ENCODE assay signal across 8 mouse cellular contexts in the genomic region with DNA sequence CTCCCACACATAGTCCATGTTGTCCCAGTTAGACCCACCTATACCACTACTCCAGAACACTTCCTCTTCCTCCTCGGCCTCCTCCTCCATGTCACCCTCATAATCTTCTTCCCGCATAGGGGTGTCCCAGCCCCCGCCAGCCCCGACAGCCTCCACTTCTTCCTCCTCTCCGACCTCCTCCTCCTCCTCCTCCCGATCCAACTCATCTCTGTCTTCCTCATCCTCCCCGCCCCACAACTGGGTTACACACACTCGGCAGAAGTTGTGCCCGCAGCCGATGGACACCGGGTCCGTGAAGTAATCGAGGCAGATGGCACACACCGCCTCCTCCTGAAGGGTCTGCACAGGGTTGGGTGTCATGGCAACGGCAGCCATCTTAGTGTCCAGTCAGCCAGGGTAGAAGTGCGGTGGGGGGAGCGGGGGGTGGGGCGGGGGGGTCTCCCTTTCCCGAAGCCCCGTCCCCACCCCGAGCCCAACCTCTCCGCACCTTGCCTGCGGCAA. TPM values are rescaled to one million over a fixed set of nuclear protein-coding genes. Genes with fewer than 3 reads are reported as not detected.
A peak's percentile ranks its signal among the peaks of the same experiment; 100 is the strongest.
DNase-seq lines count a peak whose midpoint lies in the region; ATAC-seq and TF ChIP-seq lines count a peak whose summit lies in the region.

No protein-coding gene starts in this region.

- no peak for TF ChIP-seq POLR2A in lung, adult 2 months (IDR thresholded peaks at IDR 0.05; ENCODE audit: borderline replicate concordance, extremely low read depth, low read depth, low read length)

- DNase-seq in ovary, postnatal 36 days (ENCODE audit: low spot score): peak; percentile 53
- DNase-seq in ovary, postnatal 10 days (ENCODE audit: low spot score): no peak
- DNase-seq in cerebellum, postnatal 10 days: peak; percentile 85
- peak; percentile 42 for DNase-seq in lung, adult 2 months

- peak overlapping the region; percentile 96 for H3K9ac ChIP-seq in heart, embryonic 13.5 days
- H3K9ac ChIP-seq in kidney, embryonic 16.5 days (replicated peaks; ENCODE audit: low read length): peak overlapping the region; percentile 91
- H3K9ac ChIP-seq in neural tube, embryonic 14.5 days (replicated peaks; ENCODE audit: low read depth, low read length): peak overlapping the region; percentile 86

- no peaks in the 10 kb centered on the region for H3K27me3 ChIP-seq in heart, embryonic 13.5 days (replicated peaks)
- no peaks in the 10 kb centered on the region for H3K27me3 ChIP-seq in kidney, embryonic 16.5 days (ENCODE audit: insufficient read depth, low read length)
- no peaks in the 10 kb centered on the region for H3K27me3 ChIP-seq in neural tube, embryonic 14.5 days (ENCODE audit: control insufficient read depth, insufficient read depth, low read length)

- H3K4me1 ChIP-seq in heart, embryonic 13.5 days: peaks cover 28% of the 10 kb centered on the region
- H3K4me1 ChIP-seq in kidney, embryonic 16.5 days (ENCODE audit: insufficient read depth, low read length): peaks cover 23% of the 10 kb centered on the region
- peaks cover 7% of the 10 kb centered on the region for H3K4me1 ChIP-seq in lung, adult 2 months (ENCODE audit: control insufficient read depth, insufficient read depth, low read length)
- peaks cover 20% of the 10 kb centered on the region for H3K4me1 ChIP-seq in neural tube, embryonic 14.5 days (ENCODE audit: control insufficient read depth, insufficient read depth, low read length)

- peak; percentile 1; the same call in 1 of the 2 replicates for ATAC-seq in heart, embryonic 13.5 days (ENCODE audit: extremely low read depth, insufficient number of reproducible peaks, low FRiP score, low TSS enrichment)
- peak; percentile 55 for ATAC-seq in kidney, embryonic 16.5 days (ENCODE audit: low FRiP score, low TSS enrichment)
- peak; percentile 64 for ATAC-seq in neural tube, embryonic 14.5 days (ENCODE audit: low read depth)
- ATAC-seq in activated CD4-positive, CD25-positive, alpha-beta regulatory T cell, adult 4 months: no peak

- peaks cover 44% of the 10 kb centered on the region for H3K36me3 ChIP-seq in heart, embryonic 13.5 days
- peaks cover 19% of the 10 kb centered on the region for H3K36me3 ChIP-seq in kidney, embryonic 16.5 days (ENCODE audit: insufficient read depth, low read length)
- peaks cover 5% of the 10 kb centered on the region; the same call in 1 of the 2 replicates for H3K36me3 ChIP-seq in neural tube, embryonic 14.5 days (ENCODE audit: control insufficient read depth, insufficient read depth, low read length)

- WGBS in heart, embryonic 13.5 days: 2% methylated on average over 23 of the region's 23 CpGs
- WGBS in kidney, embryonic 16.5 days: 1% methylated on average over 21 of the region's 23 CpGs
- WGBS in lung, adult 2 months: 3% methylated on average over 18 of the region's 23 CpGs
- 3% methylated on average over 21 of the region's 23 CpGs for WGBS in neural tube, embryonic 14.5 days

- peak overlapping the region; percentile 99 for H3K27ac ChIP-seq in heart, embryonic 13.5 days (replicated peaks)
- peak overlapping the region; percentile 76 for H3K27ac ChIP-seq in kidney, embryonic 16.5 days (ENCODE audit: low read length)
- peak overlapping the region; percentile 90 for H3K27ac ChIP-seq in neural tube, embryonic 14.5 days (ENCODE audit: low read depth, low read length)

- peak overlapping the region; percentile 80 for H3K4me3 ChIP-seq in heart, embryonic 13.5 days
- peak overlapping the region; percentile 83 for H3K4me3 ChIP-seq in kidney, embryonic 16.5 days (ENCODE audit: low read length)
- peak overlapping the region; percentile 97 for H3K4me3 ChIP-seq in lung, adult 2 months (replicated peaks; ENCODE audit: extremely low read depth, low read depth, low read length)
- peak overlapping the region; percentile 52 for H3K4me3 ChIP-seq in neural tube, embryonic 14.5 days (ENCODE audit: low read depth, low read length)

- TF ChIP-seq CTCF in lung, adult 2 months (IDR thresholded peaks at IDR 0.05; ENCODE audit: insufficient read depth, low read length): no peak

- H3K4me2 ChIP-seq in heart, embryonic 13.5 days: peak overlapping the region; percentile 94
- peak overlapping the region; percentile 89 for H3K4me2 ChIP-seq in kidney, embryonic 16.5 days (replicated peaks; ENCODE audit: low read depth, low read length)
- H3K4me2 ChIP-seq in neural tube, embryonic 14.5 days (ENCODE audit: low read depth, low read length): peak overlapping the region; percentile 76

- H3K9me3 ChIP-seq in heart, embryonic 13.5 days: no peaks in the 10 kb centered on the region
- H3K9me3 ChIP-seq in kidney, embryonic 16.5 days (ENCODE audit: low read length): no peaks in the 10 kb centered on the region
- no peaks in the 10 kb centered on the region for H3K9me3 ChIP-seq in neural tube, embryonic 14.5 days (ENCODE audit: control insufficient read depth, low read length)

RNA-seq across cellular contexts. Expression of a gene that starts 0.8 kb away (rescaled TPM):
- 3.2 TPM in 2 replicates for polyA plus RNA-seq in heart, embryonic 13.5 days (2015; fragmentation: Nextera tagmentation; extraction: Ambion mirVana)
- polyA plus RNA-seq in kidney, embryonic 16.5 days (2015; fragmentation: Nextera tagmentation; extraction: Ambion mirVana): 7.1 and 7.2 TPM in 2 replicates
- polyA plus RNA-seq in lung, adult 2 months (2012; rRNA removed): 28.9 and 32.4 TPM in 2 replicates
- 5.1 and 5.6 TPM in 2 replicates for polyA plus RNA-seq in neural tube, embryonic 14.5 days (2014; fragmentation: Nextera tagmentation; extraction: Ambion mirVana)
- 1 to 10 TPM; 3.8 to 4.4 TPM for polyA plus RNA-seq in activated CD4-positive, CD25-positive, alpha-beta regulatory T cell, adult 4 months (2017; shearing (Covaris generic))

RNA-seq across cellular contexts. Expression of a gene that starts 9.6 kb away (rescaled TPM):
- polyA plus RNA-seq in heart, embryonic 13.5 days (2015; fragmentation: Nextera tagmentation; extraction: Ambion mirVana): 0.56 and 0.88 TPM in 2 replicates
- polyA plus RNA-seq in kidney, embryonic 16.5 days (2015; fragmentation: Nextera tagmentation; extraction: Ambion mirVana): 4.4 and 4.8 TPM in 2 replicates
- polyA plus RNA-seq in lung, adult 2 months (2012; rRNA removed): 7.8 and 11.6 TPM in 2 replicates
- 1.5 and 2.0 TPM in 2 replicates for polyA plus RNA-seq in neural tube, embryonic 14.5 days (2014; fragmentation: Nextera tagmentation; extraction: Ambion mirVana)
- 1 to 10 TPM in 1 of 2 experiments, under 1 TPM in 1; 0.52 to 1.1 TPM for polyA plus RNA-seq in activated CD4-positive, CD25-positive, alpha-beta regulatory T cell, adult 4 months (2017; shearing (Covaris generic))

RNA-seq across cellular contexts. Expression of a gene that starts 10.1 kb away (rescaled TPM):
- polyA plus RNA-seq in heart, embryonic 13.5 days (2015; fragmentation: Nextera tagmentation; extraction: Ambion mirVana): 0.53 and 1.2 TPM in 2 replicates
- 0.86 and 1.2 TPM in 2 replicates for polyA plus RNA-seq in kidney, embryonic 16.5 days (2015; fragmentation: Nextera tagmentation; extraction: Ambion mirVana)
- polyA plus RNA-seq in lung, adult 2 months (2012; rRNA removed): 5.3 TPM in 2 replicates
- 3.0 TPM in 2 replicates for polyA plus RNA-seq in neural tube, embryonic 14.5 days (2014; fragmentation: Nextera tagmentation; extraction: Ambion mirVana)
- 1 to 10 TPM; 3.0 to 3.1 TPM for polyA plus RNA-seq in activated CD4-positive, CD25-positive, alpha-beta regulatory T cell, adult 4 months (2017; shearing (Covaris generic))

RNA-seq across cellular contexts. Expression of a gene that starts 16.2 kb away (rescaled TPM):
- 444 and 458 TPM in 2 replicates for polyA plus RNA-seq in heart, embryonic 13.5 days (2015; fragmentation: Nextera tagmentation; extraction: Ambion mirVana)
- 712 and 779 TPM in 2 replicates for polyA plus RNA-seq in kidney, embryonic 16.5 days (2015; fragmentation: Nextera tagmentation; extraction: Ambion mirVana)
- 1,286 and 1,489 TPM in 2 replicates for polyA plus RNA-seq in lung, adult 2 months (2012; rRNA removed)
- 400 and 442 TPM in 2 replicates for polyA plus RNA-seq in neural tube, embryonic 14.5 days (2014; fragmentation: Nextera tagmentation; extraction: Ambion mirVana)
- polyA plus RNA-seq in activated CD4-positive, CD25-positive, alpha-beta regulatory T cell, adult 4 months (2017; shearing (Covaris generic)): 1,000 to 10,000 TPM; 1,417 to 1,752 TPM

RNA-seq across cellular contexts. Expression of a gene that starts 55.2 kb away (rescaled TPM):
- 8.4 and 10.6 TPM in 2 replicates for polyA plus RNA-seq in heart, embryonic 13.5 days (2015; fragmentation: Nextera tagmentation; extraction: Ambion mirVana)
- polyA plus RNA-seq in kidney, embryonic 16.5 days (2015; fragmentation: Nextera tagmentation; extraction: Ambion mirVana): 17.0 and 18.3 TPM in 2 replicates
- polyA plus RNA-seq in lung, adult 2 months (2012; rRNA removed): 7.3 and 11.5 TPM in 2 replicates
- 3.1 and 3.6 TPM in 2 replicates for polyA plus RNA-seq in neural tube, embryonic 14.5 days (2014; fragmentation: Nextera tagmentation; extraction: Ambion mirVana)
- 100 to 1,000 TPM; 204 to 218 TPM for polyA plus RNA-seq in activated CD4-positive, CD25-positive, alpha-beta regulatory T cell, adult 4 months (2017; shearing (Covaris generic))
